Mouse (Mus musculus) heart, embryonic 12.5 days (tissue): ENCODE results near the gene 1700001C02Rik. TPM values are rescaled to one million over a fixed set of nuclear protein-coding genes. Genes with fewer than 3 reads are reported as not detected.

Experiments
- ATAC-seq: fragments of 200-750 bp; cut with Nextera tagmentation; 2 replicates; pipeline ENCODE4 v1.8.0; 2017; ENCODE audit warnings: moderate TSS enrichment, moderate library complexity; ENCODE audit not compliant: insufficient number of reproducible peaks, low FRiP score
- H3K27ac ChIP-seq: fragments of 300-500 bp; sonication (generic); 2 replicates; pipeline ENCODE4 v1.5.1; 2016; ENCODE audit warnings: mild to moderate bottlenecking, moderate library complexity; ENCODE audit not compliant: poor library complexity, severe bottlenecking
- H3K27me3 ChIP-seq: fragments of 300-500 bp; sonication (generic); replicated peaks from 2 replicates; pipeline ENCODE4 v1.6.1; 2016; ENCODE audit warnings: mild to moderate bottlenecking, moderate library complexity
- H3K36me3 ChIP-seq: fragments of 300-500 bp; sonication (generic); 2 replicates; pipeline ENCODE4 v1.6.1; 2016; ENCODE audit warnings: mild to moderate bottlenecking, moderate library complexity
- H3K4me1 ChIP-seq: fragments of 300-500 bp; sonication (generic); replicated peaks from 2 replicates; pipeline ENCODE4 v1.6.1; 2016; ENCODE audit warnings: mild to moderate bottlenecking
- H3K4me2 ChIP-seq: fragments of 300-500 bp; sonication (generic); 2 replicates; pipeline ENCODE4 v1.6.1; 2016; ENCODE audit warnings: mild to moderate bottlenecking, moderate library complexity
- H3K4me3 ChIP-seq: fragments of 300-500 bp; sonication (generic); 2 replicates; pipeline ENCODE4 v1.5.1; 2016; ENCODE audit warnings: mild to moderate bottlenecking
- H3K9ac ChIP-seq: fragments of 300-500 bp; sonication (generic); 2 replicates; pipeline ENCODE4 v1.6.1; 2016; ENCODE audit warnings: mild to moderate bottlenecking, moderate library complexity
- H3K9me3 ChIP-seq: fragments of 300-500 bp; sonication (generic); replicated peaks from 2 replicates; pipeline ENCODE4 v1.6.1; 2016; ENCODE audit warnings: mild to moderate bottlenecking, moderate library complexity
- WGBS: fragments of 180-500 bp; shearing (Covaris S2); methylation state at CpG from one replicate; pipeline ENCODE4 v1.1.7; 2016; 5-methylcytosine and 5-hydroxymethylcytosine counted together
- polyA plus RNA-seq: library from polyadenylated mRNA; unstranded; fragments of >200 nt; fragmentation: Nextera tagmentation; extraction: Ambion mirVana; gene quantifications from 2 replicates; pipeline ENCODE4 v1.2.1, GENCODE M21; 2016

Gene 1700001C02Rik
- polyA plus RNA-seq, 1 experiment from 2014 or later: not detected

- H3K9me3 ChIP-seq: no peaks in the 10 kb centered on the region
- peaks cover 17% of the 10 kb centered on the region for H3K4me1 ChIP-seq
- WGBS: 19% methylated on average over 12 of the region's 12 CpGs
- peak within 1 kb of the TSS; percentile 4 for H3K4me2 ChIP-seq
- peaks cover 87% of the 10 kb centered on the region for H3K27me3 ChIP-seq
- H3K4me3 ChIP-seq: no peak within 1 kb of the TSS
- no peak within 1 kb of the TSS for H3K27ac ChIP-seq
- no peaks in the 10 kb centered on the region for H3K36me3 ChIP-seq
- H3K9ac ChIP-seq: no peak within 1 kb of the TSS
- no peak for ATAC-seq
Measured at GRCm38 (mm10) chr5:30461821-30462220, 4.0 kb upstream of the 1700001C02Rik start, which contains the start of gene Otof. Gene Otof (minus strand): TSS chr5:30461932.

GRCm38 (mm10) chr5:30466315-30466714, 468 bp downstream of the 1700001C02Rik start:
- peak overlapping the region; percentile 40 for H3K4me3 ChIP-seq
- peaks cover 58% of the 10 kb centered on the region for H3K27me3 ChIP-seq
- no peak for ATAC-seq

GRCm38 (mm10) chr5:30470454-30470853, 4.6 kb downstream of the 1700001C02Rik start:
- Histone ChIP-seq H3K9ac (no peak overlapping the region), H3K9me3 (no peaks in the 10 kb centered on the region), H3K4me1 (peaks cover 8% of the 10 kb centered on the region; the same call in 1 of the 2 replicates), H3K27ac (no peak overlapping the region), H3K27me3 (peaks cover 22% of the 10 kb centered on the region), H3K36me3 (no peaks in the 10 kb centered on the region), H3K4me3 (no peak overlapping the region), H3K4me2 (no peak overlapping the region)
- WGBS: 54% methylated on average over 6 of the region's 6 CpGs
- ATAC-seq: no peak

More at GRCm38 (mm10) chr5:30466315-30466714, 468 bp downstream of the 1700001C02Rik start:
- 0 out of 2 replicates have a peak overlapping the region, but pooled peaks have one; percentile 47 for H3K9ac ChIP-seq
- peak overlapping the region; percentile 68 for H3K4me2 ChIP-seq
- no peak overlapping the region for H3K27ac ChIP-seq
- peaks cover 16% of the 10 kb centered on the region for H3K4me1 ChIP-seq
- WGBS: 42% methylated on average over 9 of the region's 9 CpGs
- no peaks in the 10 kb centered on the region for H3K36me3 ChIP-seq
- H3K9me3 ChIP-seq: no peaks in the 10 kb centered on the region

GRCm38 (mm10) chr5:30472148-30472547, 6.3 kb downstream of the 1700001C02Rik start:
- Histone ChIP-seq H3K36me3 (no peaks in the 10 kb centered on the region), H3K9ac (no peak overlapping the region), H3K4me3 (no peak overlapping the region), H3K4me1 (no peaks in the 10 kb centered on the region), H3K4me2 (no peak overlapping the region), H3K9me3 (no peaks in the 10 kb centered on the region), H3K27me3 (peaks cover 7% of the 10 kb centered on the region), H3K27ac (peak overlapping the region; percentile 8; the same call in 1 of the 2 replicates)
- 46% methylated on average over 5 of the region's 5 CpGs for WGBS
- ATAC-seq: peak; percentile 58

GRCm38 (mm10) chr5:30476534-30476933, 10.7 kb downstream of the 1700001C02Rik start:
- ATAC-seq: no peak
- H3K36me3 ChIP-seq: no peaks in the 10 kb centered on the region
- no peaks in the 10 kb centered on the region for H3K27me3 ChIP-seq
- no peak overlapping the region for H3K4me2 ChIP-seq
- no peak overlapping the region for H3K4me3 ChIP-seq
- H3K4me1 ChIP-seq: no peaks in the 10 kb centered on the region
- 38% methylated on average over 10 of the region's 10 CpGs for WGBS
- H3K9ac ChIP-seq: no peak overlapping the region
- no peak overlapping the region for H3K27ac ChIP-seq
- 0 out of 2 replicates have a peak, but pooled peaks cover 5% of the 10 kb centered on the region for H3K9me3 ChIP-seq

GRCm38 (mm10) chr5:30482319-30482718, 16.5 kb downstream of the 1700001C02Rik start:
- Histone ChIP-seq H3K4me1 (no peaks in the 10 kb centered on the region), H3K4me3 (no peak overlapping the region), H3K36me3 (no peaks in the 10 kb centered on the region), H3K4me2 (no peak overlapping the region), H3K27ac (no peak overlapping the region), H3K27me3 (no peaks in the 10 kb centered on the region), H3K9me3 (0 out of 2 replicates have a peak, but pooled peaks cover 5% of the 10 kb centered on the region), H3K9ac (no peak overlapping the region)
- peak; percentile 52; the same call in 1 of the 2 replicates for ATAC-seq
- WGBS: 19% methylated on average over 5 of the region's 5 CpGs

GRCm38 (mm10) chr5:30483533-30483932, 17.7 kb downstream of the 1700001C02Rik start:
- no peak for ATAC-seq
- H3K4me1 ChIP-seq: no peaks in the 10 kb centered on the region
- no peak overlapping the region for H3K9ac ChIP-seq
- 71% methylated on average over 8 of the region's 8 CpGs for WGBS
- H3K4me3 ChIP-seq: no peak overlapping the region
- H3K4me2 ChIP-seq: no peak overlapping the region
- H3K27me3 ChIP-seq: no peaks in the 10 kb centered on the region
- no peaks in the 10 kb centered on the region for H3K36me3 ChIP-seq
- H3K9me3 ChIP-seq: 0 out of 2 replicates have a peak, but pooled peaks cover 3% of the 10 kb centered on the region
- no peak overlapping the region for H3K27ac ChIP-seq

- H3K9me3 ChIP-seq: no peaks in the 10 kb centered on the region
- no peaks in the 10 kb centered on the region for H3K4me1 ChIP-seq
- no peaks in the 10 kb centered on the region for H3K27me3 ChIP-seq
- no peak overlapping the region for H3K9ac ChIP-seq
- H3K4me3 ChIP-seq: no peak overlapping the region
- no peak overlapping the region for H3K27ac ChIP-seq
- whole genome bisulfite sequencing: 69% methylated on average over 5 of the region's 5 CpGs
- H3K4me2 ChIP-seq: no peak overlapping the region
- no peaks in the 10 kb centered on the region for H3K36me3 ChIP-seq
- ATAC-seq: no peak
Measured at GRCm38 (mm10) chr5:30484591-30484990, 18.7 kb downstream of the 1700001C02Rik start.

- H3K4me1 ChIP-seq: no peaks in the 10 kb centered on the region
- no peak for ATAC-seq
- no peaks in the 10 kb centered on the region for H3K36me3 ChIP-seq
- no peaks in the 10 kb centered on the region for H3K27me3 ChIP-seq
- H3K4me3 ChIP-seq: no peak overlapping the region
- WGBS: 71% methylated on average over 6 of the region's 6 CpGs
- no peaks in the 10 kb centered on the region for H3K9me3 ChIP-seq
- no peak overlapping the region for H3K9ac ChIP-seq
- no peak overlapping the region for H3K27ac ChIP-seq
- H3K4me2 ChIP-seq: no peak overlapping the region
Measured at GRCm38 (mm10) chr5:30485136-30485535, 19.3 kb downstream of the 1700001C02Rik start.

- no peak for ATAC-seq
- Histone ChIP-seq H3K36me3 (no peaks in the 10 kb centered on the region), H3K27me3 (no peaks in the 10 kb centered on the region), H3K9ac (no peak overlapping the region), H3K4me3 (no peak overlapping the region), H3K4me2 (no peak overlapping the region), H3K9me3 (no peaks in the 10 kb centered on the region), H3K4me1 (peaks cover 12% of the 10 kb centered on the region), H3K27ac (no peak overlapping the region)
Measured at GRCm38 (mm10) chr5:30490215-30490614, 24.4 kb downstream of the 1700001C02Rik start.

GRCm38 (mm10) chr5:30490845-30491244, 25.0 kb downstream of the 1700001C02Rik start:
- Histone ChIP-seq H3K27me3 (no peaks in the 10 kb centered on the region), H3K9me3 (no peaks in the 10 kb centered on the region), H3K36me3 (no peaks in the 10 kb centered on the region), H3K4me1 (peaks cover 12% of the 10 kb centered on the region), H3K4me3 (no peak overlapping the region), H3K4me2 (no peak overlapping the region), H3K9ac (no peak overlapping the region), H3K27ac (no peak overlapping the region)
- no peak for ATAC-seq
- WGBS: 79% methylated on average over 5 of the region's 5 CpGs

- Histone ChIP-seq H3K4me3 (no peak overlapping the region), H3K27me3 (no peaks in the 10 kb centered on the region), H3K9ac (no peak overlapping the region), H3K27ac (no peak overlapping the region), H3K9me3 (no peaks in the 10 kb centered on the region), H3K4me1 (peaks cover 17% of the 10 kb centered on the region), H3K36me3 (no peaks in the 10 kb centered on the region), H3K4me2 (no peak overlapping the region)
- WGBS: 18% methylated on average over 7 of the region's 7 CpGs
- no peak for ATAC-seq
Measured at GRCm38 (mm10) chr5:30493723-30494122, 27.9 kb downstream of the 1700001C02Rik start.
